11 mouse cellular contexts compared by ENCODE assay signal in the genomic region with DNA sequence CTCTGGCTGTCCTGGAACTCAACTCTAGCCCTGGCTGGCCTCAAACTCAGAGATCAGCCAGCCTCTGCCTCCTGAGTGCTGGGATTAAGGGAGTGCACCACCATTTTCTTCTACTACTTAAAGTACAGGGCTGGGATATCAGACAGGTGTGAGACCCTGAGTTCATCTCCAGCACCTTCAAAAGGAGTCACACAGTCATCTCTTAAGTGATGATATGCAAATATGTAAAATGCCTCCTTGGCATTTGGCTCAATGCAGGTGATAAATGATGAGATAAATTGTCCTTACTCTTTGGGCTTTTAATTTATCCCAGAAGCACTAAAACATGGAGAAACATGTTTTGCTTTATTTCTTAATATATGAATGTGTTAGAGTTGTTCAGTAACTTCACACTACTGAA. TPM values are rescaled to one million over a fixed set of nuclear protein-coding genes. Genes with fewer than 3 reads are reported as not detected.
DNase-seq lines count a peak whose midpoint lies in the region; ATAC-seq and TF ChIP-seq lines count a peak whose summit lies in the region.
"Had no signal": no experiment of that assay in that cellular context is flagged by ENCODE, and none has a peak within 500 bp of the region (broad histone marks: within the 10 kb centered on the region; RNA-seq: fewer than 3 reads in every experiment).

No protein-coding gene starts in this region.

- no peak overlapping the region for H3ac ChIP-seq in myocyte (ENCODE audit: control insufficient read depth, insufficient read length)

- no peaks in the 10 kb centered on the region for H3K9me3 ChIP-seq in kidney, embryonic 14.5 days (ENCODE audit: control insufficient read depth, low read length)
- no peaks in the 10 kb centered on the region for H3K9me3 ChIP-seq in embryonic facial prominence, embryonic 12.5 days
- no peaks in the 10 kb centered on the region for H3K9me3 ChIP-seq in intestine, embryonic 16.5 days (ENCODE audit: control insufficient read depth, low read length)

- no peak overlapping the region; the same call in 1 of the 2 replicates for H3K4me3 ChIP-seq in kidney, embryonic 14.5 days (ENCODE audit: low read length)
- no peak overlapping the region for H3K4me3 ChIP-seq in embryonic facial prominence, embryonic 12.5 days
- H3K4me3 ChIP-seq in intestine, embryonic 16.5 days (ENCODE audit: low read length), result no peak overlapping the region
- peak overlapping the region; percentile 70 for H3K4me3 ChIP-seq in myocyte

- no peak for ATAC-seq in kidney, embryonic 14.5 days (ENCODE audit: low FRiP score, low TSS enrichment)
- no peak for ATAC-seq in embryonic facial prominence, embryonic 12.5 days (ENCODE audit: insufficient number of reproducible peaks, insufficient read depth, low FRiP score, low TSS enrichment)
- ATAC-seq in intestine, embryonic 16.5 days, result no peak

- H3K4me1 ChIP-seq in kidney, embryonic 14.5 days (ENCODE audit: control insufficient read depth, insufficient read depth, low read length), result peaks cover 16% of the 10 kb centered on the region
- H3K4me1 ChIP-seq in embryonic facial prominence, embryonic 12.5 days, result peaks cover 15% of the 10 kb centered on the region
- peaks cover 20% of the 10 kb centered on the region for H3K4me1 ChIP-seq in intestine, embryonic 16.5 days (ENCODE audit: control insufficient read depth, insufficient read depth, low read length)

- no peaks in the 10 kb centered on the region for H3K36me3 ChIP-seq in kidney, embryonic 14.5 days (ENCODE audit: control insufficient read depth, insufficient read depth, low read length)
- H3K36me3 ChIP-seq in embryonic facial prominence, embryonic 12.5 days, result no peaks in the 10 kb centered on the region
- no peaks in the 10 kb centered on the region for H3K36me3 ChIP-seq in intestine, embryonic 16.5 days (ENCODE audit: control insufficient read depth, insufficient read depth, low read length)
- H3K36me3 ChIP-seq in myocyte (ENCODE audit: control insufficient read depth, insufficient read depth), result no peaks in the 10 kb centered on the region

- peaks cover 69% of the 10 kb centered on the region for H3K79me2 ChIP-seq in myocyte (ENCODE audit: control insufficient read depth, insufficient read depth)

- H3K4me2 ChIP-seq in kidney, embryonic 14.5 days (replicated peaks; ENCODE audit: low read depth, low read length), result peak overlapping the region; percentile 63
- peak overlapping the region; percentile 16 for H3K4me2 ChIP-seq in embryonic facial prominence, embryonic 12.5 days (replicated peaks)
- 0 out of 2 replicates have a peak overlapping the region, but pooled peaks have one; percentile 16 for H3K4me2 ChIP-seq in intestine, embryonic 16.5 days (ENCODE audit: low read depth, low read length)
- H3K4me2 ChIP-seq in myocyte (ENCODE audit: low read depth), result peak overlapping the region; percentile 80

- H3K27ac ChIP-seq in kidney, embryonic 14.5 days (ENCODE audit: low read depth, low read length), result no peak overlapping the region
- H3K27ac ChIP-seq in embryonic facial prominence, embryonic 12.5 days, result no peak overlapping the region
- no peak overlapping the region for H3K27ac ChIP-seq in intestine, embryonic 16.5 days (ENCODE audit: low read length)

- no peak for TF ChIP-seq POLR2A in myocyte (IDR thresholded peaks at IDR 0.05; ENCODE audit: insufficient read length, low read depth)

- no peak for DNase-seq in kidney, postnatal 4 days
- no peak for DNase-seq in cerebellum, adult 9-11 months
- no peak for DNase-seq in adrenal gland, postnatal 36 days
- no peak for DNase-seq in cerebellum, adult 11-12 months
- DNase-seq: cerebellum, adult 18-20 months; lung, postnatal 4 days; right cerebral cortex, adult 18-20 months had no signal

- H3K27me3 ChIP-seq in kidney, embryonic 14.5 days (ENCODE audit: control insufficient read depth, insufficient read depth, low read length), result no peaks in the 10 kb centered on the region
- no peaks in the 10 kb centered on the region for H3K27me3 ChIP-seq in embryonic facial prominence, embryonic 12.5 days
- no peaks in the 10 kb centered on the region for H3K27me3 ChIP-seq in intestine, embryonic 16.5 days (replicated peaks; ENCODE audit: control insufficient read depth, insufficient read depth, low read length)
- H3K27me3 ChIP-seq in myocyte (ENCODE audit: control insufficient read depth, insufficient read depth, insufficient read length), result no peaks in the 10 kb centered on the region

- no peak overlapping the region for H3K9ac ChIP-seq in kidney, embryonic 14.5 days (ENCODE audit: low read depth, low read length)
- H3K9ac ChIP-seq in embryonic facial prominence, embryonic 12.5 days, result no peak overlapping the region
- no peak overlapping the region for H3K9ac ChIP-seq in intestine, embryonic 16.5 days (ENCODE audit: low read depth, low read length)

TF ChIP-seq in myocyte, 11 proteins besides CTCF, POLR2A, EP300 and RAD21:
- TF ChIP-seq POLR2AphosphoS2 (IDR thresholded peaks at IDR 0.05; ENCODE audit: insufficient read length, low read depth) (no peak), E2F4 (IDR thresholded peaks at IDR 0.05; ENCODE audit: insufficient read depth) (no peak), TCF3 (IDR thresholded peaks at IDR 0.05; ENCODE audit: insufficient read length, low read depth) (no peak), USF1 (IDR thresholded peaks at IDR 0.05; ENCODE audit: low read depth) (no peak), MAX (IDR thresholded peaks at IDR 0.05; ENCODE audit: low read depth) (no peak), MYOG (IDR thresholded peaks at IDR 0.05; ENCODE audit: control insufficient read depth in 1 of 3, insufficient read depth in 1 of 3, insufficient read length in 2 of 3, low read depth in 2 of 3) (no peak), TCF12 (IDR thresholded peaks at IDR 0.05; ENCODE audit: insufficient read depth, poor library complexity, severe bottlenecking) (no peak), SRF (IDR thresholded peaks at IDR 0.05; ENCODE audit: control insufficient read depth, insufficient read length, low read depth) (no peak), REST (IDR thresholded peaks at IDR 0.05; ENCODE audit: insufficient read depth, insufficient read length) (no peak), MYOD1 (IDR thresholded peaks at IDR 0.05; ENCODE audit: control insufficient read depth in 1 of 3, insufficient read length in 2 of 3, low read depth in 2 of 3) (no peak), CEBPB (IDR thresholded peaks at IDR 0.05; ENCODE audit: insufficient read depth, poor library complexity, severe bottlenecking) (no peak)
TF ChIP-seq in myocyte: peak in this region for 0.

RNA-seq across cellular contexts. Expression of a gene that starts 2.0 kb away (rescaled TPM):
- 65.1 and 90.4 TPM in 2 replicates for polyA plus RNA-seq in kidney, embryonic 14.5 days (2014; fragmentation: Nextera tagmentation; extraction: Ambion mirVana)
- polyA plus RNA-seq in embryonic facial prominence, embryonic 12.5 days (2016; fragmentation: Nextera tagmentation; extraction: Ambion mirVana), result 104 and 105 TPM in 2 replicates
- polyA plus RNA-seq in intestine, embryonic 16.5 days (2015; fragmentation: Nextera tagmentation; extraction: Ambion mirVana), result 60.0 and 63.6 TPM in 2 replicates
- 165 TPM for polyA plus RNA-seq in myocyte (2012; fragmentation: generic; extraction: Trizol)
- total RNA-seq in adrenal gland, postnatal 36 days (2021), result 100 to 1,000 TPM; 133 to 135 TPM

Comparison
In these comparisons a context has a peak if more than half of its experiments do, and no peak if none do; other contexts are left out.
1. H3K4me2 ChIP-seq: peak in every context shown above with its lines; median percentile 80 in myocyte; 63 in kidney, embryonic 14.5 days; 16 in embryonic facial prominence, embryonic 12.5 days; 16 in intestine, embryonic 16.5 days.